Mouse (Mus musculus) heart, postnatal 36 days (tissue): Measurements from ENCODE around the gene Farp1. TPM values are rescaled to one million over a fixed set of nuclear protein-coding genes. Genes with fewer than 3 reads are reported as not detected.
"Not testable (repeated sequence)": the region's sequence is repeated elsewhere in the genome, so short reads cannot be mapped to it uniquely, and the experiment has no call there.

Experiments
- DNase-seq, 2 experiments: peaks; one replicate each; pipeline ENCODE4 v3.0.0; 2021 to 2022
- intact Hi-C: fragments of 180-260 bp; cut with DNase I; formaldehyde crosslinking; loops from one replicate; pipeline ENCODE4 v1.15.1; 2025
- total RNA-seq, 2 experiments: library from RNA; stranded (reverse); gene quantifications; 2 replicates each; pipeline ENCODE4 v1.2.3; 2021

Farp1 gene
- total RNA-seq, result 10 to 100 TPM; 10.4 to 10.8 TPM

DNA sequence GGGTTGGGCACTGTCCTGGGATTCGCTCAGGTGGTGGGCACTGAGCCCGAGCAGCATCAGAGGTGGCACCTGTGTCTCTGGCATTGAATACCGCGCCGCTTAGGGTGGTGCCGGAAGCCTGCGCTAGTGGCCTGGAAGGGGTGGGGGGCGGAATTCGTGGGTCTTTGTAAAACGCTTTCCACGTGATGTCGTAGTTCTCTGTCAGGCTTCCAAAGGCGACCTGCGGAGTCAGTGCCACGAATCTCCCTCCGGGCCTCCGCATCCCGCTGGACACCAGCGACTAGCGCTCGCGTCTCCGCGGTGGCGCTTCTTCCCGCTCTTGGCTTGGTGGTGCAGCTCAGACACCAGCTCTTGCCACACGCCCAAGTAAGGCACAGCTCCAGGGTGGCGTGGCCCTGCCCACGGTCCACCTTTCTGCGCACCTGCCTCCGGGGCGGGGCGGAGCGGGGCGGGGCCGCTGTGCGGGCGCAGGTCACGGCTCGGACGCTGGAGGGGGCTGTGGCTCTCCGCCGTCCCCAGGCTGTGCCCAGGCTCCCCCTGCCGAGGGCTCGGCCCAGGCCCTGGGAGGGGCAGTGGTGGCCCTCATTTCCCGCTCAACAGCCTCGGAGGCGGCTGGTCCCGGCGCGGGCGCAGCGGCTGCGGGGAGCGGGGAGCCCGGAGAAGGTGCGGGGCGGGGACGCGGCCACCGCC is at the start of gene Farp1:
Farp1 (plus strand) TSS at position 228 of the 690 bp plus-strand sequence.
- intact Hi-C loops, result loop anchor here (1.0 to 5.0 kb wide), 5 partner anchors 62 to 417 kb away; partner anchors contain the start of gene Ipo5
- peak; percentile 81 to 88 for DNase-seq

- intact Hi-C loops, result no loop called here
- no peak for DNase-seq
Measured at GRCm38 (mm10) chr14:120989126-120989525, 45.9 kb upstream of the Farp1 start.

- intact Hi-C loops, result no loop called here
- no peak for DNase-seq
Measured at GRCm38 (mm10) chr14:120997686-120998085, 37.3 kb upstream of the Farp1 start.

DNA sequence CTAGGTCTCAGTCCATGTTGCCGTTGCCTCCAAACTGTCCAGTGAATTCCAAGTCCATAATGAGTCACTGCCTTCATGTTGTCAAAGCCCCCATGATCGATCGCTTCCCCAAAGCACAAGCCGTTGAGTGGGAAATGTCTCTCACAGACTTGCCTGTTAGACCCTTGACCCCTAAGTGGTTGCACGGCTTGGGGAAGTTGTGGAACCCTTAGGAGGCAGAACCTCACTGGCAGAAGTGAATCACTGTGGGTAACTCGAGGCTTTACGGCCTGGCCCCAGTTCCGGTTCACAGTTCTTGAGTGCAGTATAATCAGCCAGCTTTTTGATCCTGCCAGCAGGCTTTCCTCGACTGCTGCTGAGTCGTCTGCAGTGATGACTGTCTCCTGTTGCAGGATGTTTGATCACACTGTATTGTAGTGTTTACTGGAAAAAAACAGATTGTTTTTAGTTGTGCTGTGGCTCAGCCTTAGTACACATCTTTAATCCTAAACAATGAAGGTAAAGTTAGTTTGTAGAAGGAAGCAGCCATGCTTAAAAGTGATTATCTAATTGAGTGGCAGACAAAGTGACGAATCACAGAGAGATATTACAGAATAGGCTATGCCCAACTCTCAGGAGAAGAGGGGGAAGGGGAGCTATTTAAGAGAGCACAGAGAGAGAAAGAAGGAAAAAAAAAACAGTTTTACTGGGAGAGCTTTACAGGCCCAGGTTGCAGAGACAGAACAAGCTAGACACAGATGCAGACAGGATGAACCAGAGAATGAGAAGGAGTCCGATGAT is 34.2 kb upstream of the Farp1 start:
- intact Hi-C loops, result no loop called here
- no peak for DNase-seq

DNA sequence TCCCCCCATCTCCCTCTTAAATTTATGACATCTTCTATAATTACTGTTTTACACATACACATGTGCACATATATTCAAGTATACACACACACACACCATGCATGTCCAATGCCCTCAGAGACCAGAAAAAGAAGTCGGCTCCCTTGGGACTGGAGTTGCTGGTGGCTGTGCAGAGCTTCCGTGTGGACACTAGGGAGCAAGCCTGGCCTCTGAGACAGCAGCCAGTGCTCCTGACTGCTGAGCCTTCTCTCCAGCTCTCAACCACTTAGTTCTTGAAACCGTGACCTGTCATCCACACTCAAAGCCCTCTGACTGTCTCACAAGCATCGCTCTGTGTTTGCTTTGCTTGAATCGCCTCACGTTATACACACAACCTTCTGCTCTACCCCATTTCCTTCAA is 29.4 kb upstream of the Farp1 start:
- intact Hi-C loops, result no loop called here
- no peak for DNase-seq

DNA sequence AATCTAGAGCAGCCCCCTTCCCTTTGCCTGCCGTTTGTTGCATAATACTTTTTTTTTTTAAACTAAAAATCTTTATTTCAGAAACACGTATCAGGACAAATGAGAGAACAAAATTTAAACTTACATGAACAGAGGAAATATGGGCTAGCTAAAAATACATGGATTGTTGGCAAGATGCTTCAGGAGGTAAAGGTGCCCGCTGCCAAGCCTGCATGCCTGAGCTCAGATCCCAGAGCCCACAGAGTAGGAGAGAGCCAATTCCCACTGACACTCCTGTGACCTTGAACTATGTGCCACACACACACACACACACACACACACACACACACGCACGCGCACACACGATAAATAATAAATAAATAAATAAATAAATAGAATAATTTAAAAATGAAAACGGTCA is 29.0 kb upstream of the Farp1 start:
- intact Hi-C loops, result no loop called here
- no peak for DNase-seq

- intact Hi-C loops, result no loop called here
- no peak for DNase-seq
Measured at GRCm38 (mm10) chr14:121015114-121015690, 19.8 kb upstream of the Farp1 start.

DNA sequence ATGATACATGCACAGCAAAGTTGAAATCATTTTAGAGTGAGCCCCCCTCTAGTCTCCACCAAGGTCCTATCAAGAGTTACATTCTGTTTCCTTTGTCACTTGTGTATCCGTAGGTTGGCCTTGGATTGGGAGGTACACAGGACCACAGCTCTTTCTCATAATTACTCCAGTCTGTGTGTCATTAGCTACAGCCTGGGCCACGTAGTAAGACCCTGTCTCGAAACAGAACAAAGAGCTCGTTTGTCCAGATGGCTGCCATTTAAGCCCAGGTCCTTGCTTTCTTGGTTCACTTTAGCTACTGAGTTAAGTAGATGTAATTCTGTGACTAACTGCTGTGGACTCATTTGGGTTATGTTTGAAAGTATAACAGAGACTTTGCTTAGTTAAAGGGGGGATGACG is 12.6 kb upstream of the Farp1 start:
- intact Hi-C loops, result no loop called here

GRCm38 (mm10) chr14:121025381-121025780 is 9.6 kb upstream of the Farp1 start:
- intact Hi-C loops, result no loop called here
- no peak for DNase-seq

More for the DNA sequence above, 12.6 kb upstream of the Farp1 start:
- DNase-seq, result no peak

- DNase-seq, result no peak
- intact Hi-C loops, result loop anchor here (5.0 kb wide), 1 partner anchor 421 kb away; no protein-coding TSS in a partner anchor
Measured at GRCm38 (mm10) chr14:121031396-121031795, 3.6 kb upstream of the Farp1 start.

GRCm38 (mm10) chr14:121034525-121034924 is 475 bp upstream of the Farp1 start:
- intact Hi-C loops, result loop anchor here (5.0 kb wide), 1 partner anchor 418 kb away; no protein-coding TSS in a partner anchor
- DNase-seq, result peak; percentile 42 to 48

- peak; percentile 64 to 70 for DNase-seq
- intact Hi-C loops, result loop anchor here (1.0 to 5.0 kb wide), 4 partner anchors 61 to 204 kb away; partner anchors contain the start of gene Ipo5
Measured at GRCm38 (mm10) chr14:121035663-121036473, 868 bp downstream of the Farp1 start.

- intact Hi-C loops, result loop anchor here (5.0 kb wide), 3 partner anchors 61 to 204 kb away; partner anchors contain the start of gene Ipo5
- no peak for DNase-seq
Measured at GRCm38 (mm10) chr14:121036612-121037221, 1.7 kb downstream of the Farp1 start.

GRCm38 (mm10) chr14:121037276-121037675 is 2.3 kb downstream of the Farp1 start:
- intact Hi-C loops, result loop anchor here (5.0 kb wide), 3 partner anchors 60 to 205 kb away; partner anchors contain the start of gene Ipo5
- no peak for DNase-seq

DNA sequence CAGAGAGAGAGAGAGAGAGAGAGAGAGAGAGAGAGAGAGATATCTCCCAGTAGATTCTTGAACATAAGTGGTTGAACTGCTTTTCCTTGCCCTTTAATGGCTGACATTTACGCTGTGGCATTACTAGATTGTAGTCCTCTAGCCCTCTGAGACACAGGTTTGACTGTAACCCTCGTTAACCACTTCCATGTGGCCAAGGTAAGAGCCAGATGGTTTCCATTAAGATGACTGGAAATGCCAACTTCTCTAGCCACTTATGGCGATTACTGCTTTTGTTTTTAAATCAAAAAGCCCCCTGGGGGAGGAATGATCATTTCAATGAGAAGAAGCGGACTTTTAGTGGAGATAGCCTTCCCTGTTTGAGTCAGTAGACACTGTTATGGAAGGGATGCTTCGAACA is 3.7 kb downstream of the Farp1 start:
- DNase-seq, result no peak
- intact Hi-C loops, result loop anchor here (2.0 to 5.0 kb wide), 4 partner anchors 14 to 206 kb away; partner anchors contain the start of gene Ipo5

- no peak for DNase-seq
- intact Hi-C loops, result no loop called here
Measured at GRCm38 (mm10) chr14:121044145-121044544, 9.1 kb downstream of the Farp1 start.

DNA sequence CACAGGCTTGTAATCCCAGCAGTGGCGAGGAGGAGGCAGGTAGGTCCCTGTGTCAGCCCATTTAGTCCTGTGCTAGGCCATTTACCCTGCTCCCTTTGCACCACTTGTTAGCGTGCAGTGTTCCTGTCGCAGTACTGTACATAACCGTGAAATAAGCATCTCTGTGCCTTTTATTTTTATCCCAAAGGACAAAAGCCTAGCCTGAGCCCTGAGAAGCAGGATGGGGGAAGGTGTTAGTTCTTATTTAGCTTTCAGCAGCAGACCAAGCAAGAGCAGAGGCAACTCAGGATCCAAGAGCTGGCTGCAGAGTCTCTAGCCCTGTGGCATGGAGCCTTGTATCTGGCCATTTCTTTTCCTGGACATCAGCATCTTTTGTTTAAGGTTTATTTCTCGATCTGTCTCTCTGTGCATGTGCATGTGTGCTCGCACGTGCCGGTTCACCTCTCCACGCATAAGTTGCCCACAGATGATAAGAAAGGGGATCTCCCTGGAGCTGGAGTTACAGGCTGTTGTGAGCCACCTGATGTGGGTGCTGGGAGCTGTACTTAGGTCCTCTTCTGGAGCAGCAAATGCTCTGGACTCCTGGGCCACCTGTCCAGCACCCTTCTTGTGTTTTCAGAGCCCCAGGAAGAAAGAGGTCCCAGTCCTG is 11.4 kb downstream of the Farp1 start:
- DNase-seq, result no peak
- intact Hi-C loops, result no loop called here

GRCm38 (mm10) chr14:121047780-121048179 is 12.8 kb downstream of the Farp1 start:
- DNase-seq, result no peak
- intact Hi-C loops, result no loop called here

- intact Hi-C loops, result loop anchor here (5.0 kb wide), 1 partner anchor 76 kb away; no protein-coding TSS in a partner anchor
- DNase-seq, result not testable (repeated sequence)
Measured at GRCm38 (mm10) chr14:121051002-121051401, 16.0 kb downstream of the Farp1 start.
